Mouse (Mus musculus) small intestine, adult 2 months (tissue): ENCODE data around the gene Adamtsl1. TPM values are rescaled to one million over a fixed set of nuclear protein-coding genes. Genes with fewer than 3 reads are reported as not detected.

Experiments used
- H3K27ac ChIP-seq: fragments of 200-500 bp; 2 replicates; pipeline ENCODE4 v1.5.1; 2012; ENCODE audit warnings: low read depth, low read length, control low read depth, inconsistent platforms; ENCODE audit not compliant: insufficient read depth
- H3K27me3 ChIP-seq: fragments of 200-500 bp; 2 replicates; pipeline ENCODE4 v1.6.1; 2012; ENCODE audit warnings: mild to moderate bottlenecking, moderate library complexity, low read length, inconsistent platforms; ENCODE audit not compliant: control insufficient read depth, insufficient read depth
- H3K36me3 ChIP-seq: fragments of 200-500 bp; 2 replicates; pipeline ENCODE4 v1.6.1; 2012; ENCODE audit warnings: mild to moderate bottlenecking, low read length, control low read depth, inconsistent platforms; ENCODE audit not compliant: control insufficient read depth, insufficient read depth
- H3K4me1 ChIP-seq: fragments of 200-500 bp; 2 replicates; pipeline ENCODE4 v1.6.1; 2012; ENCODE audit warnings: low read length, inconsistent platforms, mixed read lengths; ENCODE audit not compliant: control insufficient read depth, insufficient read depth, insufficient read length
- H3K4me3 ChIP-seq: fragments of 200-500 bp; 2 replicates; pipeline ENCODE4 v1.5.1; 2012; ENCODE audit warnings: low read depth, mild to moderate bottlenecking, control low read depth, inconsistent platforms, low read length, moderate library complexity
- CTCF ChIP-seq: fragments of 200-500 bp; IDR thresholded peaks from 2 replicates; pipeline ENCODE4 v1.5.1; 2012; ENCODE audit warnings: low read depth, mild to moderate bottlenecking, control low read depth, inconsistent platforms, low read length, moderate library complexity, mixed read lengths; ENCODE audit not compliant: insufficient replicate concordance, insufficient read length; ENCODE audit errors: extremely low read depth
- POLR2A ChIP-seq: fragments of 200-500 bp; IDR thresholded peaks from 2 replicates; pipeline ENCODE4 v1.6.1; 2012; ENCODE audit warnings: low read depth, mild to moderate bottlenecking, control low read depth, inconsistent platforms, low read length, moderate library complexity
- WGBS: fragments of 180-500 bp; shearing (Covaris S2); methylation state at CpG from one replicate; pipeline ENCODE4 v1.1.7; 2018; 5-methylcytosine and 5-hydroxymethylcytosine counted together
- polyA plus RNA-seq: library from polyadenylated mRNA; depleted of rRNA; stranded (reverse); fragments of >200 nt; gene quantifications from 2 replicates; pipeline ENCODE4 v1.2.3, GENCODE M21; 2012

The Adamtsl1 gene
- polyA plus RNA-seq, 1 experiment: 1.1 TPM

DNA sequence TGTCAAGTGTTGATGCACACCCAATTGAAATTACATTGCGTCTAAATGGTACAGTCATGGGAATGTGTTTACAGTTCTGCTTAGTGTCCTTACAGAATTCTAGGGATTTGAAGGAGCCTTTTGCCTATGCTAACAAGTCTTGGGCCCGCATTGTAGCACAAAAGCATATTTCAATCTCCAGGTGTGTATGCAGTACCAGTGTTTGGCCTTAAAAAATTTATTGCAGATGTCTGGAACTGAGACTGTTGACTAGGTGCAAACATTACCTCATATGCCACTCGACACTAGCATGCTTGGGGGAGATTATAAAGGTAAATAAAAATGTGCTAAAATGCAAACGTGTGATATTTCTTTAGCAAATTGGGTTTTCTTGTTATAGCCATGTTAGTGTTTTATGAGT, 75.0 kb downstream of the Adamtsl1 start:
- H3K4me1 ChIP-seq: no peaks in the 10 kb centered on the region
- H3K27me3 ChIP-seq: no peaks in the 10 kb centered on the region
- WGBS: 43% methylated on average over 4 of the region's 4 CpGs
- no peak overlapping the region for H3K27ac ChIP-seq
- no peak overlapping the region for H3K4me3 ChIP-seq
- H3K36me3 ChIP-seq: no peaks in the 10 kb centered on the region
- TF ChIP-seq CTCF (no peak), POLR2A (no peak)

DNA sequence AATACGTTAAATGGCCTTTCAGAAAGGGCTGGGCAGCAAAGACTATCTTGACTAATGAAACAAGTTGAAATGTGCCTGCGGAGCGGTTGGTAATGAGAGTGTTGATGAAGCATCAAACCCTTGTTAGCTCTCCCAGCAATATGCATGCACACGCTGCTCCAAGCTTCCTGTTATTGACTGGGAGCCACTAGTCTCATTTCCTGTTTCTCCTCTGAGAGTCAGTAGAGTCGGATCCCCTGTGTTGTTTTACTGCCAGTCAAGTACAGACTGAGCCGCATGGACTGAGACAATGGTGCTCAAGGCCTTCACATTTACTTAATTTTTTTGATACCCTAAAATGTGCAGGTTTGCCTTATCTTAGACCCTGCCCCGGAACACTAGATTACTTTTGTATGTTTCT, 77.1 kb downstream of the Adamtsl1 start:
- H3K27ac ChIP-seq: no peak overlapping the region
- H3K4me3 ChIP-seq: no peak overlapping the region
- WGBS: 65% methylated on average over 7 of the region's 7 CpGs
- no peak for TF ChIP-seq CTCF
- TF ChIP-seq POLR2A: no peak
- no peaks in the 10 kb centered on the region for H3K27me3 ChIP-seq
- no peaks in the 10 kb centered on the region for H3K4me1 ChIP-seq
- no peaks in the 10 kb centered on the region for H3K36me3 ChIP-seq

DNA sequence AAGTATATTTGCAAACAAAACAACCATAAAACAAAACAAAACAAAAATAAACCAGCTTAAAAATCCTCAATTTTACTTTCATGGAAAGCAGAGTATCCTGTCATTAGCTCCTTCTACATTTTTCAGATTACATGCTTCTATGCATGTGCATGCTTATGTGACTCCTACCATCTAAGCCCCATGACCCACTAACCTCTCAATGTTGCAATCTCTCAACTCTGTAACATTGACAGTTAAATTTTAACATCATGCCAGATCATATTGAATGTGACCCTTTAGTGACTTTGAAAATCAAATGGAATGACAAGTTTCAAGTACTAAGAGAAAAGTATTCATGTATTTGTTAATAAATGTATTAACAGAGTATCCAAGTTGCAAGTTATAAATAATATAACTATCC, 80.2 kb downstream of the Adamtsl1 start:
- Histone ChIP-seq H3K4me1 (no peaks in the 10 kb centered on the region), H3K27me3 (no peaks in the 10 kb centered on the region), H3K36me3 (no peaks in the 10 kb centered on the region), H3K4me3 (no peak overlapping the region), H3K27ac (no peak overlapping the region)
- TF ChIP-seq CTCF: no peak
- TF ChIP-seq POLR2A: no peak

DNA sequence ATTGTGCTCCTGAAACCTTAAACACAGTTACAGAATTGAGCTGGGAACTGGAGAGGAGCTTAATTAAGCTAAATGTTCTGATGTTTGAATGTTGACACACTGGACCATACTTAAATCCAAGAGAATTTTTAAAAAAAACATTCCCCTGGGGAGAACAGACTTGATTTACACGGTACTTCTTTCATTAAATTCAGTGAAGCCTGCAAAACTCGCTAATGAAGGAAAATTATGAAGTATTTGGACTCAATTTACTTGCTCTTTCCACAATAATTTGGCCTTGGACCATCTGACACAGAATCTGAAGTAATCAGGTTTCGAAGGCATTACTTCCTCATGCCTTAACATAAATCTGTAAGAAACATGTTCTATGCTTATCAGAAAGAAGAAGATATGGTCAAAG, 99.4 kb downstream of the Adamtsl1 start:
- no peaks in the 10 kb centered on the region for H3K36me3 ChIP-seq
- H3K4me3 ChIP-seq: no peak overlapping the region
- H3K27ac ChIP-seq: no peak overlapping the region
- H3K27me3 ChIP-seq: no peaks in the 10 kb centered on the region
- no peak for TF ChIP-seq POLR2A
- TF ChIP-seq CTCF: no peak
- no peaks in the 10 kb centered on the region for H3K4me1 ChIP-seq
- WGBS: 73% methylated on average over 3 of the region's 3 CpGs

DNA sequence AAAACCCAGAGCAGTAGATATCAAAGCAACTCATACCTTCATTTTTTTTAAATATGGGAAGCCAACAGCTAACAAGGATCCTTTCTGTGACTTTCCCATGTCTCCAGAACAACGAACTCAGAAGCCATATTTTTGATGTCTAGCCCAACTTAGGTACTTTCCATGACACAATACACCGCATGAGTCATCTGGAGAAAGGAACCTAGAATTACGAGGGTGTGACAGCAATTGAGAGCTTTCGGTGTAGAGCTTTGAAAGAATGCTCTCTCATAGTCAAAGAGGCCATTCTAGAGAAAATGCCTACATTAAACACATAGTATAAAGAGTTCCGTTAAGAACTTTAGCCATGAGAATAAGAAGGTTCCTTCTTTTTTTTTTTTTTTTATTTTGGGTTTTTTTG, 104.8 kb downstream of the Adamtsl1 start:
- TF ChIP-seq POLR2A: no peak
- Histone ChIP-seq H3K4me3 (no peak overlapping the region), H3K27me3 (no peaks in the 10 kb centered on the region), H3K27ac (no peak overlapping the region), H3K4me1 (no peaks in the 10 kb centered on the region), H3K36me3 (no peaks in the 10 kb centered on the region)
- 76% methylated on average over 5 of the region's 5 CpGs for WGBS

DNA sequence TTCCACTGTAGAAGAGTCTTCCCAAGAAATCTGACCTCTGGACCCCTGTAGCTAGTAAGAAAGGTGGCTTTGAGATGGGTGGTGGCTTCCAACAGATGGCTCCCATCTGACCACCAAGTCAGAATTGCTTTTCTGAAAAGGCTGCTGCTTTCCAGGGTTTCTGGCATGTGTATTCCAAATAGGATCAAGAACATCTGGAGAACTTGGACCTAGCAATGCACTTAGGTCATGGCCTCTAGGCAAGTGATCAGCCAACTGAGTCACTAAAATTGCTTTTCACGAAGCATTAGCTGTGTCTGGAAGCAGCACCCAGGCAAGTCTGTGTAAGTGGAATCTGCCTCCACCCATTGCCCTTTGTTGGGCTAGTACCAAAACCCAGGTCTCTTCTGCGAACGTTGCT, 105.3 kb downstream of the Adamtsl1 start:
- WGBS: 81% methylated on average over 3 of the region's 3 CpGs
- H3K4me1 ChIP-seq: no peaks in the 10 kb centered on the region
- no peak overlapping the region for H3K27ac ChIP-seq
- H3K4me3 ChIP-seq: no peak overlapping the region
- no peaks in the 10 kb centered on the region for H3K36me3 ChIP-seq
- H3K27me3 ChIP-seq: no peaks in the 10 kb centered on the region
- no peak for TF ChIP-seq CTCF
- no peak for TF ChIP-seq POLR2A

DNA sequence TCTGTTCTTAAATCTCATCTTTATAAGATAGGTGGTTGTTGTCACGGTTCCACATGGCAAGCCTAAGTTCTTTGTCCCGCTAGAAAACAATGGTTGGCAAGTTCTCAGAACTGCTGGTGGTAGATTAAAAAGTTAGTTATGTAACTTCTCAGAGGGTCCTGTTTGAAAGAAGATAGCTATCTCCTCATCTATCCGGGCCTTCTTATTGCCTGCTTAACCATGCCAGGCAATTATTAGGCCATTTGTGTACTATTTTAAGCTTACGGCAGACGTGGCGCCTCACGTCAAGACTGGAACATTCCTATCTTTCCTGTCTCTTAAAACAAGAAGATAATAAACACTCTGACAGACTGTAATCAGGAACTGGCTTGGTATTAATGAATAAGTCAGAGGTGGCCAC, 115.4 kb downstream of the Adamtsl1 start:
- no peak overlapping the region for H3K27ac ChIP-seq
- no peaks in the 10 kb centered on the region for H3K4me1 ChIP-seq
- H3K27me3 ChIP-seq: no peaks in the 10 kb centered on the region
- WGBS: 75% methylated on average over 7 of the region's 7 CpGs
- H3K36me3 ChIP-seq: no peaks in the 10 kb centered on the region
- TF ChIP-seq POLR2A (no peak), CTCF (no peak)
- H3K4me3 ChIP-seq: no peak overlapping the region

DNA sequence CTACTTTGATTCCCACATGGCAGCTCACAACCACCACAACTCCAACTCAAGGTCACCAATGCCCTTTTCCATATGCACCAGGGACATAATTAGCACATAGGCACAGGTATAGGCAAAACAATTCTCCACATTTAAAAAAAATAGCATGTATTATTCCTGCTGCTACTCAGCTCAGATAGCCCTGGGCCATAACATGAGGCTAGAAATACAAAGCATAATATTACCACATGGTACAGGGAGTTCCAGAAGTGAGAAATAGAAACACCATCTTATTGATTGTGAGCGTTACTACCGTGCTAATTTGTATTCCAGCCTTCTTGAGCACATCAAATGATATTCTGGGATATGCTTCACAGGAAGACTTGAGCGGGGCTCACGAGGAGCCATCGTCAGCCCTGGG, 155.3 kb downstream of the Adamtsl1 start:
- Histone ChIP-seq H3K27ac (no peak overlapping the region), H3K4me1 (no peaks in the 10 kb centered on the region)
- TF ChIP-seq POLR2A (no peak), CTCF (no peak)

More for the DNA sequence above, 155.3 kb downstream of the Adamtsl1 start:
- no peak overlapping the region for H3K4me3 ChIP-seq
- H3K27me3 ChIP-seq: no peaks in the 10 kb centered on the region
- 88% methylated on average over 5 of the region's 5 CpGs for WGBS
- no peaks in the 10 kb centered on the region for H3K36me3 ChIP-seq
